Comparison of ENCODE assay signal across 8 mouse cellular contexts in genomic region chr13:58543066-58543465, GRCm38 (mm10).
DNase-seq lines count a peak whose midpoint lies in the region; ATAC-seq and TF ChIP-seq lines count a peak whose summit lies in the region.

No protein-coding gene starts in this region.

- WGBS in forebrain, embryonic 14.5 days = 37% methylated on average over 7 of the region's 7 CpGs
- 31% methylated on average over 7 of the region's 7 CpGs for WGBS in olfactory bulb, adult 2 months

- no peak overlapping the region for H3K4me3 ChIP-seq in E14TG2a.4 (replicated peaks; ENCODE audit: low read length)
- no peak overlapping the region for H3K4me3 ChIP-seq in forebrain, embryonic 14.5 days (ENCODE audit: low read depth, low read length)
- H3K4me3 ChIP-seq in olfactory bulb, adult 2 months (ENCODE audit: insufficient read depth, low read depth, low read length) = no peak overlapping the region

- DNase-seq in c-Kit-positive CD71-positive TER-119-positive erythroid progenitor cells, embryonic 14.5 days (ENCODE audit: low spot score) = peak; percentile 85
- peak; percentile 79 for DNase-seq in forebrain, embryonic 14.5 days (ENCODE audit: low spot score)
- DNase-seq in heart, postnatal 10 days = peak; percentile 83 to 90
- peak; percentile 63 to 89 for DNase-seq in kidney, postnatal 36 days
- peak; percentile 70 to 71 for DNase-seq in lung, adult 18-20 months
- DNase-seq in thymus, adult 18-20 months = peak; percentile 6 to 20

- no peak for TF ChIP-seq POLR2A in olfactory bulb, adult 2 months (IDR thresholded peaks at IDR 0.05; ENCODE audit: insufficient read depth, low read depth, low read length)

- peaks cover 34% of the 10 kb centered on the region for H3K4me1 ChIP-seq in E14TG2a.4 (replicated peaks; ENCODE audit: low read depth, low read length)
- no peaks in the 10 kb centered on the region; the same call in 1 of the 2 replicates for H3K4me1 ChIP-seq in forebrain, embryonic 14.5 days (ENCODE audit: control insufficient read depth, insufficient read depth, low read length)
- H3K4me1 ChIP-seq in olfactory bulb, adult 2 months (ENCODE audit: control insufficient read depth, insufficient read depth, low read length) = peaks cover 14% of the 10 kb centered on the region

- no peaks in the 10 kb centered on the region for H3K36me3 ChIP-seq in E14TG2a.4 (ENCODE audit: insufficient read depth, low read length)
- no peaks in the 10 kb centered on the region for H3K36me3 ChIP-seq in forebrain, embryonic 14.5 days (ENCODE audit: control insufficient read depth, insufficient read depth, low read length)

- H3K27ac ChIP-seq in forebrain, embryonic 14.5 days (ENCODE audit: low read depth, low read length) = no peak overlapping the region
- H3K27ac ChIP-seq in olfactory bulb, adult 2 months (ENCODE audit: insufficient read depth, low read depth, low read length) = no peak overlapping the region

- intact Hi-C loops in heart, postnatal 10 days (cut with DNase I) = loop anchor here (1.0 to 5.0 kb wide), 4 partner anchors 141 to 386 kb away; partner anchors contain the start of genes 2210016F16Rik, Hnrnpk, Idnk and Rmi1

- no peaks in the 10 kb centered on the region for H3K9me3 ChIP-seq in E14TG2a.4 (ENCODE audit: low read length)
- H3K9me3 ChIP-seq in forebrain, embryonic 14.5 days (replicated peaks; ENCODE audit: control insufficient read depth, low read length) = no peaks in the 10 kb centered on the region

- no peak overlapping the region for H3K4me2 ChIP-seq in forebrain, embryonic 14.5 days (ENCODE audit: low read length)

- peak; percentile 83 for TF ChIP-seq CTCF in E14TG2a.4 (conservative IDR thresholded peaks at IDR 0.05; ENCODE audit: low read length)
- peak; percentile 90 for TF ChIP-seq CTCF in olfactory bulb, adult 2 months (IDR thresholded peaks at IDR 0.05; ENCODE audit: insufficient read depth, low read depth, low read length)

- no peak overlapping the region for H3K9ac ChIP-seq in forebrain, embryonic 14.5 days (ENCODE audit: low read length)

- peak; percentile 59; the same call in 1 of the 2 replicates for ATAC-seq in forebrain, embryonic 14.5 days

- H3K27me3 ChIP-seq in E14TG2a.4 (ENCODE audit: insufficient read depth, low read length) = peaks cover 6% of the 10 kb centered on the region; the same call in 1 of the 2 replicates
- no peaks in the 10 kb centered on the region for H3K27me3 ChIP-seq in forebrain, embryonic 14.5 days (replicated peaks; ENCODE audit: control insufficient read depth, insufficient read depth, low read length)

Comparison
In these comparisons a context has a peak if more than half of its experiments do, and no peak if none do; other contexts are left out.
1. DNase-seq: peak in every context shown above with its lines; median percentile 86 in heart, postnatal 10 days; 85 in c-Kit-positive CD71-positive TER-119-positive erythroid progenitor cells, embryonic 14.5 days; 79 in forebrain, embryonic 14.5 days; 76 in kidney, postnatal 36 days; 70 in lung, adult 18-20 months; 13 in thymus, adult 18-20 months.